12 mouse cellular contexts compared by ENCODE assay signal in the genomic region with DNA sequence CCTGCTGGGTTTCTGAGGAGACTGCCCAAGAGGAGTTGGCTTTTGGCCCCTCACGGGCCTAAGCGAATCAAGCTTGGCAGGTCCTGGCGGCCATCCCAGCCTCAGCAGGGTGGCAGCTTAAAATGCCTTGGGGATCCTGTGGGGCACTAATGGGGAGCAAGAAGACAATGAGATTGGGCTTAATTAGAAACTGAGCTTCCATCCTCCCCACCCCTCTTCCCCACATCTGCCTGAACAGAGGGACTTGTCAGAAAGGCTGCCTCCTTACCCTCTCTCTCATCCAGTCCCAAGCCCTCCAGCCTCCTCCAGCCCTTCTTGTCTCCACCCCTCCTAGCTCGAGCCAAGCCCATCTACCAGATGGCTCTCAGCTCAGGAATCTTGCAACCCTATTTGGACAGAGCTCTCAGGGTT. TPM values are rescaled to one million over a fixed set of nuclear protein-coding genes. Genes with fewer than 3 reads are reported as not detected.
A peak's percentile ranks its signal among the peaks of the same experiment; 100 is the strongest.
DNase-seq lines count a peak whose midpoint lies in the region; ATAC-seq and TF ChIP-seq lines count a peak whose summit lies in the region.
"Had no signal": no experiment of that assay in that cellular context is flagged by ENCODE, and none has a peak within 500 bp of the region (broad histone marks: within the 10 kb centered on the region; RNA-seq: fewer than 3 reads in every experiment).

No protein-coding gene starts in this region.

- no peak for TF ChIP-seq CTCF in cortical plate, adult 2 months (IDR thresholded peaks at IDR 0.05; ENCODE audit: extremely low read depth, insufficient read depth, low read length)
- TF ChIP-seq CTCF in gastrocnemius, adult 2 months (IDR thresholded peaks at IDR 0.05) = no peak

- no peaks in the 10 kb centered on the region for H3K27me3 ChIP-seq in midbrain, embryonic 15.5 days (replicated peaks)
- H3K27me3 ChIP-seq in intestine, embryonic 15.5 days (replicated peaks) = peaks cover 66% of the 10 kb centered on the region

- intact Hi-C loops in gastrocnemius, adult 2 months (cut with DNase I) = no loop called here

- no peak for ATAC-seq in cerebellum, adult (ENCODE audit: insufficient number of reproducible peaks, low FRiP score, low TSS enrichment)
- no peak for ATAC-seq in midbrain, embryonic 15.5 days (replicated peaks)
- no peak for ATAC-seq in intestine, embryonic 15.5 days

- no peak for TF ChIP-seq POLR2A in cortical plate, adult 2 months (IDR thresholded peaks at IDR 0.05; ENCODE audit: extremely low read depth, insufficient read depth, low read length)

- DNase-seq in cerebellum, adult 11 months = peak; percentile 73
- peak; percentile 51 for DNase-seq in ZHBTc4 (ENCODE audit: low read depth, low spot score)
- DNase-seq in gastrocnemius, adult 2 months = no peak
- DNase-seq in kidney, adult 11 months = no peak
- DNase-seq: kidney, adult 8-10 months had no signal

- peak overlapping the region; percentile 76 for H3K4me2 ChIP-seq in midbrain, embryonic 15.5 days
- no peak overlapping the region for H3K4me2 ChIP-seq in intestine, embryonic 15.5 days (replicated peaks)
- H3K4me2 ChIP-seq: heart, embryonic 15.5 days had no signal

- H3K27ac ChIP-seq in cortical plate, adult 2 months (ENCODE audit: insufficient read depth, low read length) = 0 out of 2 replicates have a peak overlapping the region, but pooled peaks have one; percentile 12
- peak overlapping the region; percentile 53 for H3K27ac ChIP-seq in midbrain, embryonic 15.5 days
- no peak overlapping the region for H3K27ac ChIP-seq in gastrocnemius, adult 2 months
- H3K27ac ChIP-seq in intestine, embryonic 15.5 days = no peak overlapping the region
- H3K27ac ChIP-seq: heart, embryonic 15.5 days; liver, embryonic 14.5 days had no signal

- WGBS in midbrain, embryonic 15.5 days = 5% methylated on average over 4 of the region's 4 CpGs
- WGBS in intestine, embryonic 15.5 days = 2% methylated on average over 4 of the region's 4 CpGs

- peaks cover 3% of the 10 kb centered on the region for H3K4me1 ChIP-seq in cortical plate, adult 2 months (ENCODE audit: control insufficient read depth, insufficient read depth, low read length)
- H3K4me1 ChIP-seq in midbrain, embryonic 15.5 days = peaks cover 72% of the 10 kb centered on the region
- peaks cover 14% of the 10 kb centered on the region for H3K4me1 ChIP-seq in intestine, embryonic 15.5 days (replicated peaks)

- H3K9me3 ChIP-seq in midbrain, embryonic 15.5 days = no peaks in the 10 kb centered on the region
- no peaks in the 10 kb centered on the region for H3K9me3 ChIP-seq in intestine, embryonic 15.5 days
- H3K9me3 ChIP-seq: heart, embryonic 15.5 days had no signal

- H3K36me3 ChIP-seq in midbrain, embryonic 15.5 days (replicated peaks) = no peaks in the 10 kb centered on the region
- H3K36me3 ChIP-seq in intestine, embryonic 15.5 days = no peaks in the 10 kb centered on the region
- H3K36me3 ChIP-seq: heart, embryonic 15.5 days had no signal

- peak overlapping the region; percentile 20; the same call in 1 of the 2 replicates for H3K9ac ChIP-seq in midbrain, embryonic 15.5 days
- no peak overlapping the region for H3K9ac ChIP-seq in intestine, embryonic 15.5 days
- H3K9ac ChIP-seq: heart, embryonic 15.5 days; liver, embryonic 14.5 days had no signal

- H3K4me3 ChIP-seq in cortical plate, adult 2 months (ENCODE audit: insufficient read depth, low read length) = peak overlapping the region; percentile 79; the same call in 1 of the 2 replicates
- peak overlapping the region; percentile 70 for H3K4me3 ChIP-seq in midbrain, embryonic 15.5 days
- H3K4me3 ChIP-seq in gastrocnemius, adult 2 months = no peak overlapping the region
- no peak overlapping the region for H3K4me3 ChIP-seq in intestine, embryonic 15.5 days (replicated peaks)
- H3K4me3 ChIP-seq: heart, embryonic 15.5 days had no signal

RNA-seq across cellular contexts. Expression of a gene that starts 3.5 kb away (rescaled TPM):
- polyA plus RNA-seq in cortical plate, adult 2 months (2012; rRNA removed) = 97.4 and 109 TPM in 2 replicates
- polyA plus RNA-seq in midbrain, embryonic 15.5 days (2015; fragmentation: Nextera tagmentation; extraction: Ambion mirVana) = 159 and 162 TPM in 2 replicates
- under 1 TPM in 1 of 2 experiments, not detected in 1; 0.25 TPM for total RNA-seq in gastrocnemius, adult 2 months (2021)
- 0.95 and 1.2 TPM in 2 replicates for polyA plus RNA-seq in intestine, embryonic 15.5 days (2015; fragmentation: Nextera tagmentation; extraction: Ambion mirVana)
- total RNA-seq: megakaryocyte-erythroid progenitor cell, adult 5-6 weeks had no signal

RNA-seq across cellular contexts. Expression of a gene that starts 40.2 kb away (rescaled TPM):
- polyA plus RNA-seq in cortical plate, adult 2 months (2012; rRNA removed) = 3.2 and 3.8 TPM in 2 replicates
- polyA plus RNA-seq in midbrain, embryonic 15.5 days (2015; fragmentation: Nextera tagmentation; extraction: Ambion mirVana) = 5.7 and 6.7 TPM in 2 replicates
- total RNA-seq in gastrocnemius, adult 2 months (2021) = not detected
- polyA plus RNA-seq in intestine, embryonic 15.5 days (2015; fragmentation: Nextera tagmentation; extraction: Ambion mirVana) = 29.8 and 36.1 TPM in 2 replicates
- total RNA-seq: megakaryocyte-erythroid progenitor cell, adult 5-6 weeks had no signal

RNA-seq across cellular contexts. Expression of a gene that starts 48.4 kb away (rescaled TPM):
- 37.7 and 43.2 TPM in 2 replicates for polyA plus RNA-seq in cortical plate, adult 2 months (2012; rRNA removed)
- polyA plus RNA-seq in midbrain, embryonic 15.5 days (2015; fragmentation: Nextera tagmentation; extraction: Ambion mirVana) = 19.2 and 20.7 TPM in 2 replicates
- total RNA-seq in gastrocnemius, adult 2 months (2021) = 10 to 100 TPM; 15.0 to 15.8 TPM
- 12.8 and 13.5 TPM in 2 replicates for polyA plus RNA-seq in intestine, embryonic 15.5 days (2015; fragmentation: Nextera tagmentation; extraction: Ambion mirVana)

Comparison
In these comparisons a context has a peak if more than half of its experiments do, and no peak if none do; other contexts are left out.
1. DNase-seq: peak in cerebellum, adult 11 months (single experiment) and ZHBTc4 (single experiment); none in gastrocnemius, adult 2 months (single experiment) and kidney, adult 11 months (single experiment).
2. H3K27ac ChIP-seq: peak in cortical plate, adult 2 months (single experiment) and midbrain, embryonic 15.5 days (single experiment); none in gastrocnemius, adult 2 months (single experiment) and intestine, embryonic 15.5 days (single experiment).
3. H3K4me3 ChIP-seq: peak in cortical plate, adult 2 months (single experiment) and midbrain, embryonic 15.5 days (single experiment); none in gastrocnemius, adult 2 months (single experiment) and intestine, embryonic 15.5 days (single experiment).
4. RNA of a gene that starts 3.5 kb away (polyA plus RNA-seq): 159 to 162 TPM in midbrain, embryonic 15.5 days and 97.4 to 109 TPM in cortical plate, adult 2 months; 0.95 to 1.2 TPM in intestine, embryonic 15.5 days; every median in the first group is over 10 times any median in the second.